Mouse (Mus musculus): ENCODE results near the gene Nol10. TPM values are rescaled to one million over a fixed set of nuclear protein-coding genes. Genes with fewer than 3 reads are reported as not detected.
"Not testable (repeated sequence)": the region's sequence is repeated elsewhere in the genome, so short reads cannot be mapped to it uniquely, and the experiment has no call there.

Nol10 gene
- polyA plus RNA-seq, 1 experiment: 15.4 TPM

DNA sequence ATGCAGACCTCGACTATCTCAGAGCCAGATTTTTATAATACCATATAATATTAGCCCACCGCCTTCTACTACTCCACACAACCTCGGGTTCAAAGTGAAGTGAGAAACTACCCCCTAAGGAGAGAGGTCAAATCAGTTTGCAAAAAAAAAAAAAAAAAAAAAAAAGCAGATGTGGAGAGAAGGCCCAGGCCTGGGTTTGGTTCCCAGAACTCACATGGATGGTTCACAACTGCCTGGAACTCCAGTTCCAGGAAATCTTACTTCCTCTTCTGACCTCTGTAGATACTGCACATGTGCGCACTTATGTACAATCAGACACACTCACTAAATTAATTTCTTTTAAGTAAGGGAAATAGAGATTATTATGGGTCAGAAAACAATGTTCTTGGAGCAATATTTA lies 102.2 kb downstream of the Nol10 start:
- DNase-seq (ENCODE audit: extremely low spot score in 1 of 2, low spot score in 1 of 2): no peak

DNA sequence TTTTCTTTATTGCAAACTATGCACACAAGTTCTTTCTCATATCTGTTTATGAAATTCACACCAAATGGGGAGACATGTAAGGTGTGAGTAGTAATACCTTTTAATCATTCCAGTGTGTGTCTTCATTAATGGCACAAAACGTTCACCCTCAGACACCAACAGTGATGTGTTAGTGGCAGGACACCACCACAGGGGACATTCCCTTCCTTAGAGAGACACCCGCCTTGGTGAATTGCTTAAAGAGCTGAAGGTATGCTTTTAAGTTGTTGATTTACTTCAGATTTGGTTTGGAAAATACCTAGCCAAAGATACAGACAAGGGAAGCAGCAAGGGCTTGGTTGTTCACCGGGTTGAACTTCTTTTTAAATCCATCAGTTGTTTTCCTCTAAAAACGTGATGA lies 102.7 kb downstream of the Nol10 start:
- no peak for DNase-seq (ENCODE audit: extremely low spot score in 1 of 2, low spot score in 1 of 2)

DNA sequence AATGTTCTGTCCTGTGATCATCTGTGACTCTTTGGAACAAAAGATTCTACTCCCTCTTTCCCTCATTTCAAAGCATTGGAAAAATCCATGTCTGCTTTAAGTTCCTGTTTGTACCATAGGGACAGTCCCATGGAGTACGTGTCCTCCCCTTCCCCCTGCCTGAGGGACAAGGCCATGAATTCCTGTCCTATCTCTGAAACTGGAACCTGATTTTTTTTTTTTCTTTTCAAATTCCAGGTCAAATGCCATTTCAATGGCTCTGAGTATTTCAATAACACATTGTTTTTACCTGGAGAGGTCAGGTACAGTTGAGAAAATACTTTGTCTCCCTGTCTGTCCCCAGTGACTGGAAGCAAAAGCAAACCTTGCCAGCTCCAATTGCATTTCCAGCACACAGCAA lies 104.0 kb downstream of the Nol10 start:
- no peak for DNase-seq (ENCODE audit: extremely low spot score in 1 of 2, low spot score in 1 of 2)

DNA sequence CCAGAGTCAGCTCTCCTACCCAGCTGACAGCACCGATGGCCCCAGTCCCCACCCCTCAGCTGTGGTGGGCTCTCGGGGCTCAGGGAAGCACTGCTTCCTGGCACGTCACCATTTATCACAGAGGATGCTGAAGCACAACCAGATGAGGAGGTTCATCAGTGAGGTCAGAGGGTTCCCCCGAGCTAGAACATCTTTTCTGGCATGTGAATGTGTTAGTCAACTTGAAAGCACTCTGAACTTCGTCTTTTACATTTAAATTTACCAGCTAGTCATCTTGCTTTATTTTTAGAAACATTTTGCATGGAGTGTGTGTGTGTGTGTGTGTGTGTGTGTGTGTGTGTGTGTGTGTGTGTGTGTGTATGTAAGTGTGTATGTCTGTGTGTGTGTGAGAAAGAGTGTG lies 105.7 kb downstream of the Nol10 start:
- DNase-seq (ENCODE audit: extremely low spot score in 1 of 2, low spot score in 1 of 2): no peak

DNA sequence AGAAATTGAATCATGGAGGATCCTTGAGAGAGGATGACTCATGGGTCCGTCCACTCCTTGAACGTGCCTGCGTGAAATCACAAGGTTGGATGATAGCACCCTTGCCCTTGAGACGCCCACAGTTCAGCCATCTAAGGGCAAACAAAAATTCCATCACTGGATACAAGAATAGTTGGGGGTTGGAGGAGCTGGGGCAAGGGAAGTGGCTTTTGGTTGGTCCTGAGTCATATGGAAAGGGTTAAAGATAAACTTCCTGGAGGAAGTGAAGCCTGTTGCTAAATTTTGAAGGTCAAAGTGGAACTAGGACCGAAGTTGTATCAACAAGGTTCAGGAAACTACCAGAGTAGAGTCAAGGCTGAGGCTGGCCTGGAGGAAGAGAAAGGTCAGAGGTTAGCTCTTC lies 106.8 kb downstream of the Nol10 start:
- no peak for DNase-seq (ENCODE audit: extremely low spot score in 1 of 2, low spot score in 1 of 2)

DNA sequence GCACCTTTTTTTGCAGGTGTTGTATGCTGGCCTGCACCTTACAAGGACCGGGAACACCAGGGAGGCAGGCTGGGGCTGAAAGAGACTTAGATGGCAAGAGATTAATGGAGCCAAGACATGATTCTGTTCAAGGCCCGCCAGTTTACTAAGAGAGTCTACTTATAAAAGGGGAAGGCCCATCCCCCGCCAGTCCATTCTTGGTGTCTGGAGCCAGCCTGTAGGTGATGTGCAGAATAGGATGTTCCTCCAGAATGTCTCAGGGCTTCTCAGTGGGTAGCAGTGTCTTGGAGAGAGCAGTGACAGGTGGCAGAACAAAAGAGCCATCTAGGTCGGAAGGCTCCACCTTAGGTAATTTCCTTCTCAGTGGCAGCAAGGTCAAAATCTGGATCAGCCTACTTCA lies 111.0 kb downstream of the Nol10 start:
- DNase-seq (ENCODE audit: extremely low spot score in 1 of 2, low spot score in 1 of 2): not testable (repeated sequence)

DNA sequence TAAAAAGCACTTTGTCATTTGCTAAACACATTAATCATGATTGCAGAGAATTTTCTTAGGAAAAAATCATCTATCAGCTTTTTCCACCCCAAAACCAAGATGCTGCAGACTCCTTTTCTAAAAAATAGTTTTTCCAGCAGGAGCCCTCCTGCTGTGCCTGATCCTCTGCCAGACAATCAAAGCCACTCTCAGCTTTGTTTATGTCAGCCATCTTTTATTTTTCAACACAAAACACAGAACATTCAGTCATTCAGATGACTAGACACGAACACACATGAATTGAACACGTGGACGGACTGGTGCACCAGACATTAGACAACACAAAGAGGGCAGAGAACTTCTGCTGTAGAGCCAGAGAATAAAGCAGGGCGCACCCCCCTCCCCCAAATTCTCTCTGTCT lies 115.4 kb downstream of the Nol10 start:
- no peak for DNase-seq (ENCODE audit: extremely low spot score in 1 of 2, low spot score in 1 of 2)

DNA sequence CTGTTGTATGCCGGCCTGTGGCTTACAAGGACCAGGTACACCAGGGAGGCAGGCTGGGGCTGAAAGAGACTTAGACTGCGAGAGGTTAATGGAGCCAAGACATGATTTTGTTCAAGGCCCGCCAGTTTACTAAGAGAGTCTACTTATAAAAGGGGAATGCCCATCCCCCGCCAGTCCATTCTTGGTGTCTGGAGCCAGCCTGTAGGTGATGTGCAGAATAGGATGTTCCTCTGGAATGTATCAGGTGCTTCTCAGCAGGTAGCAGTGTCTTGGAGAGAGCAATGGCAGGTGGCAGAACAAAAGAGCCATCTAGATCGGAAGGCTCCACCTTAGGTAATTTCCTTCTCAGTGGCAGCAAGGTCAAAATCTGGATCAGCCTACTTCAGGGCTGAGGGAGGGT lies 116.3 kb downstream of the Nol10 start:
- DNase-seq (ENCODE audit: extremely low spot score in 1 of 2, low spot score in 1 of 2): not testable (repeated sequence)

DNA sequence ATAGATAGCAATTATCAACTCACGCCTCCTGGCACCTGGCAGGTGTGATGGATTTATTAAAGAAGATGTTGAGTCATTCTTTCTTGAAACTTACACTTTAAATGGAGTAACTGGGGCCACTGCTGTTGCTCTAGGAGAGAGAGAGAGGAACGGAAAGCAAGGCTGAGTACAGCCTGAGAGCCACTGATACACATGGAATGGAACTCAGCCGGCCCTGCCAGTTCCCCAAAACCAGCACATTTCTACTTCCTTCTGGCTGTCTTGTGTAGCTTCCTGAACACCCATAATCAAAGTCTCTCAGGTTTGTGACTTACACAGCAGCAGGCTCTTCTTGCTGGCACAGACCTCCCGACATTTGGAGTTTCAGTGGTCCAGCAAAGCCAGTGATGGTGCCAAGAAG lies 118.5 kb downstream of the Nol10 start:
- no peak for DNase-seq (ENCODE audit: extremely low spot score in 1 of 2, low spot score in 1 of 2)

DNA sequence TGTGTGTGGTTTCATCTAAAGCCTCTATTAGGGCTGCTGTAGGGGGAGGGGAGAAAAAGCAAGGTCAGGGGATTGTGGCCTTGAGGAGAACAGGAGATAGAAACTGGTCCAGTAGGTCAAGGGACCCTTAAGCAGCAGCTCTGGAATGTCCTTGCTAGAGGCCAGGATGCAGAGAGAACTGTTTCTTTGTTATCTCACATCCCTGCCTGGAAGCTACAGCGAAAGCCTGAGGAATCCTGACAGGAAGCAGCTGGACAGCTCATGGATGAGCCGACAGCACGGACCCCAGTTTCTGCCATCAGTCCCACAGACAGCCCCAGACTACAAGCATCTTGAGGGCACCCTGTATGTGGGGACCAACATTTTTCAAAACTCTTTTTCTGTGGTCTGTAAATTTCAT lies 120.1 kb downstream of the Nol10 start:
- DNase-seq (ENCODE audit: extremely low spot score in 1 of 2, low spot score in 1 of 2): no peak

DNA sequence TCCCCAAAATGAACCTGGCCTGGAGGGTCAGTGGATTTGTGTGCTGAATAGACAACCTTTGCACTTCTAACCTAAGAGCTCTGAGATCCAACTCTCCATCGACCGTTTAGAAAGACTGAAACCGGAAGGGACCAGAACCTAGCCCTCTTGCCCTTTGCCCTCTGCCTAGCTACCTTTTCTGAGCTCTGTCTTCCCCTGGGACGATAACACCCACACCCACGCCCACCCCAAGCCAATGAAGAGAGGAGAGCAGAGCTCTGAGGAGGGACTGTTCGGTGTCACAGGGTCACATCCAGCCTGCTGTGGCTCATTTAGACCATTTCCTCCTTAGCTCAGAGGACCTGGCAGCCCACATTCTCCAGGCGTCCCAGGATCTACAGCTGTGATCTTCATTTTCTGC lies 121.6 kb downstream of the Nol10 start:
- no peak for DNase-seq (ENCODE audit: extremely low spot score in 1 of 2, low spot score in 1 of 2)

DNA sequence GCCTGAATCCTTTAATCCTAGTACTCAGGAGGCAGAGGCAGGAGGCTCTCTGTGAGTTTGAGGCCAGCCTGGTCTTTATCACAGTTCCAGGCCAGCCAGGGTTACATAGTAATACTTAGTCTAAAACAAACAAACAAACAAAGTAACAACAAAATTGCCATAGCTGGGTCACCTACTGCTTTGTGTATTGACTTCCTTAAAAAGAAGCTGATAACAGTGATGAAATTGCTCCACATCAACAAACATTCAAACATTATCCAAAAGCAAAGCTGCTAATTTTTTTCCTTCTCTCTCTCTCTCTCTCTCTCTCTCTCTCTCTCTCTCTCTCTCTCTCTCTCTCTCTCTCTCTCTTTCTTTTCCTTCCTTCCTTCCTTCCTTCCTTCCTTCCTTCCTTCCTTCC lies 122.3 kb downstream of the Nol10 start:
- not testable (repeated sequence) for DNase-seq (ENCODE audit: extremely low spot score in 1 of 2, low spot score in 1 of 2)

DNA sequence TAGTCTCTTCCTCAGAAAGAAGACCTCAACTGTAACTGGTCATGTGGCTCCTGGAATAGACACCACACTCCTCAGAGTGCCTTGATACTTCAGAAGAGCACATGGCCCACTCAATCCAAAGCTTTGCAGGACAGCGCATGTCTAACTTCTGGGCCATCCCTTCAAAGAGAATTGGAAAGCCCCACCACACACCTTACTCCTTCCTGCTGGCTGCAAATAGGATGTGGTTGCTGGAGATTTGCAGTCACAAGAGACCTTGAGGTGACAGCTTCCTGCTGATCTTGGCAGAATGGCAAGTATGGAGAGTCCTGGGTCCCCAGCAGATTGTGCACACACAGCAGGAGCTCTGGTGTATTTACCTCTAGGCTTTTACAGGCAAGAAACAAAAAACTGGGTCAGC lies 123.1 kb downstream of the Nol10 start:
- no peak for DNase-seq (ENCODE audit: extremely low spot score in 1 of 2, low spot score in 1 of 2)

DNA sequence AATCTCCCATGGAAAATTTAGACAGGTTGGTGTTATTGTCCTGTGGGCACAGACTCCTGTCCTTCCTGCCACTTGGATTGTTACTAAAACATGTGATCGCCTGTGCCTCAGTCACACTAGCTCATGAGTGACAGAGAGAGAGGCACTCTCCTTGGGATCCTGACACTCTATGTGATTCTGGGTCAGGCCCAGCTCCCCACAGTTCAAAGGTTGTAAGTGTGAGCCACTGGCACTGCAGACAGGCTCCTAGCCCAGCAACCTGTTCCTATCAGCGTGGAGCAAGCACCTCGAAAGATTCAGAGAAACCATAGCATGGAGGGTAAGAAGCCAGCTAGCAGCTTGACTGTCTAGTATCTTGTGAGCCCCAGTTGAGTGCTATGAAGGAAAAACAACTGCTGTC lies 124.9 kb downstream of the Nol10 start:
- no peak for DNase-seq (ENCODE audit: extremely low spot score in 1 of 2, low spot score in 1 of 2)

DNA sequence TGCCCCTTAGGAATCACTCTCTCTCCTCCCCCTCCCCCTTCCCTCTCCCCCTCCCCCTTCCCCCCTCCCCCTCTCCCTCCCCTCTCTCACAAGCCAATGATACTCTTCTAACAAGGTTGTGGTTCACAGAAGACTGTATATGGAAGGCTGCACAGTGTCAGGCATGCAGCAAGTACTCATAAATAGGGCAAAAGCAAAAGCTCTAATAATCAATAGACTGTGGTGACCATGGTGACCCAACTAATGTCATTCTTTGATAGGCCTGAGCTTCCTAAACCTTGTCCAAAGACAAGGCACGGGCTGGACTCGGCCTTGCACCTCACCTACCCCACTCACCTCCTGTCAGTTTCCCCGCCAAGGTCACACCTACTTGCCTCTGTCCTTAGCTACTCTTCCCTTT lies 125.6 kb downstream of the Nol10 start:
- DNase-seq (ENCODE audit: extremely low spot score in 1 of 2, low spot score in 1 of 2): no peak

DNA sequence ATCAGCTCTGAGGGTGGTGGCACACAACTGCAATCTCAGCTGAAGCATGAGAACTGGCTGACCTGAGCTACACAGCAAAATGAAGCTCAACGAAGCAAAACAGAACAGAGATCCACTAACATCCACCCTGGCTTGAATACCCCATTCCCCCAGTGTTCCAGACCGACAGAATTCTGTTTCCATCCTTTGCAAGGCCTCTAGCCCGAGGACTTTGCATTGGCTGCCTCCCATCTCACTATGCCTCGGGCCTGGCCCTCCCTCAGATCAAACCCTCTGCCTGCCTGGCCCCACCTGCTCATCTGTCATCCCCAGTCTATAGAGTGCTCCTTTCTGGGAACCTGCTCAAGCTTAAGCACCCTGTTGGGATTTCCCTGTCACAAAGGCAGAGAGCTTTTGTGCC lies 126.4 kb downstream of the Nol10 start:
- DNase-seq (ENCODE audit: extremely low spot score in 1 of 2, low spot score in 1 of 2): no peak

DNA sequence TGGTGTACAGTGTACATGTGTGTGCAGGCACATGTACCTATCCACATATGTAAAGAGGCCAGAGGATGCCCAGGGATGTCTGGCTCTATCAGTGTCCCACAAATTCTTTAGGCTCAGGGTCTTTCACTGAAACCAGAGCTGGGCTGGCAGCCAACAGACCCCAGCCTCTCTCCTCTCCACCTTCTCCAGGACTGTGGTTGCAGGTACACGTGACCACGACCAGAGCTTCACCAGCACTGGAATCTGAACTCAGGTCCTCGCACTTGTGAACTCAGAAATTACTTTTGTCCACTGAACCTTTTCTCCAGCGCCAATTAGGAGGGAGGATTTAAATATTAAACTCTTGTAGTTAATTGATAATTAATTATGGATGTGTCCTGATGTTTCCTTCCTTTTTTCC lies 126.9 kb downstream of the Nol10 start:
- no peak for DNase-seq (ENCODE audit: extremely low spot score in 1 of 2, low spot score in 1 of 2)

DNA sequence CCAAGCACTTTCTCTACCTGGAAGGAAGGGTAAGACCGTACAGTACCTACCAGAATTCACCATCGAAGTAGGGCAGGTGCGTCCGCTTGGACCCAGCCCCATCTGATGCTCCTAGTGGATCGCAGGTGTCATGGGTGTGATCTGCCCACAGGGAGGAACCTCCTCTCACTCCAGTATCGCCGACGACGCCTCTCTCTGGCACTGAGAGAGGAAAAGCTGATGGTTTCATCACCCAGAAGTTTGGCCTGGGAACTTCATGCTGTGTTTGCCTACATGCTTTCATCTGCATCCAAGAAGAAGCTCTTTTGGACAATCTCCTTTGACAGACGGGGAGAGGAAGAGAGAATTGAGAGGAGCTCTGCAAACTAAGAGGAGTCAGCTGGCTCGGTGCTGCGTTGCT lies 129.9 kb downstream of the Nol10 start:
- DNase-seq (ENCODE audit: extremely low spot score in 1 of 2, low spot score in 1 of 2): no peak

DNA sequence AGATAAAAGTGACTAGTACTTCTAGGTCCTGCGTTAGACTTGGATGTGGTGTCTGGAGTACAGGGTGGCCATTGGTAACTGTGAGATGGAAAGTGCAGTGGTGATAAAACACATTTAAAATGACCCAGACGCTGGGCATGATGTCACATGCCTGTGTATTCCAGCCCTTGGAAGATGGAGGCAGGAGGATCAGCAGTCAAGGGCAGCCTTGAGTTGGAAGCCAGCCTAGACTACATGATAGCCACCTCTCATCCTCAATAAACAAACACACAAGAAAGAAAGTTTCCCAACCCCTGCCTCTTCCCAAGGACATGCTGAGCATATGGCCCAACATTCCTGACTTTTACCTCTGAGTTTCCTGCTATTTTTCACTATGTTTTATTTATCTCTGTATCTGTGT lies 130.6 kb downstream of the Nol10 start:
- no peak for DNase-seq (ENCODE audit: extremely low spot score in 1 of 2, low spot score in 1 of 2)

Other genes with a start within 250 kb of the Nol10 start
- 91.9 and 94.0 TPM in 2 replicates for gene Kcnf1, start 171.6 kb upstream of the Nol10 start, polyA plus RNA-seq (2012; rRNA removed)
- 90.9 and 96.1 TPM in 2 replicates for gene Pdia6, start 81.9 kb upstream of the Nol10 start, polyA plus RNA-seq (2012; rRNA removed)
- 1.2 and 2.9 TPM in 2 replicates for gene Atp6v1c2, start 19.1 kb upstream of the Nol10 start, polyA plus RNA-seq (2012; rRNA removed)
- 87.5 and 94.0 TPM in 2 replicates for gene Odc1, start 196.3 kb downstream of the Nol10 start, polyA plus RNA-seq (2012; rRNA removed)

All from frontal cortex, adult 2 months (tissue).